Mouse (Mus musculus): ENCODE data around the gene Mamstr. TPM values are rescaled to one million over a fixed set of nuclear protein-coding genes. Genes with fewer than 3 reads are reported as not detected.

The Mamstr gene
- total and polyA plus RNA-seq, 3 experiments, result 3.8 to 11.3 (median 4.0) TPM

DNA sequence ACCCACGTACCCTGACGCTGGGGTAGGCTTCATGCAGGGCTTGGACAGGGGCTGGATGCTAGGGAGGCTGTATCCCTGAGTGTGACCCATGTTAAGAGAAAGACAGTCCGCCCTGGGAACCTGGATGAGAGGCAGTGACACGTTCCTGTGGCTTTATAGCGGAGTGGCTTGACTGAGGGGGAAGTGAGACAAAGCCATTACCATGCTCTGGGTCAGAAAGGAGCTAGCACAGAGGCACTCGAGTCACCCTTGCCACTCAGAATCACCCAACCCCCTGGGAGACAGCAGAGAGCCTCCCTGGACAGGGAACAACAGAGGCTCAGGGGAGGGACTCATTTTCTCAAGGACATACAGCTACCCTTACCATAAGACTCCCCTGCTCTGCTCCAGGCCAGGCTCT is 49.3 kb downstream of the Mamstr start:
- Histone ChIP-seq H3K4me1 (ENCODE audit: control insufficient read depth, insufficient read depth, low read length) (peaks cover 1% of the 10 kb centered on the region; the same call in 1 of the 2 replicates), H3K27me3 (ENCODE audit: control insufficient read depth, insufficient read depth, low read length) (no peaks in the 10 kb centered on the region), H3K27ac (no peak overlapping the region), H3K4me3 (no peak overlapping the region), H3K9ac (ENCODE audit: low read depth, low read length) (no peak overlapping the region), H3K79me2 (replicated peaks; ENCODE audit: control insufficient read depth, insufficient read depth, low read length) (no peaks in the 10 kb centered on the region), H3K36me3 (ENCODE audit: control insufficient read depth, insufficient read depth, low read length) (no peaks in the 10 kb centered on the region)
- no peak for TF ChIP-seq POLR2A (IDR thresholded peaks at IDR 0.05; ENCODE audit: insufficient read depth, low read depth, low read length)
- no peak for TF ChIP-seq EP300 (IDR thresholded peaks at IDR 0.05; ENCODE audit: insufficient read depth, low read depth, low read length)
- no peak for TF ChIP-seq CTCF (IDR thresholded peaks at IDR 0.05)
- WGBS, result 80% methylated on average over 6 of the region's 6 CpGs
- intact Hi-C loops (cut with DNase I), result loop anchor here (10.0 kb wide), 1 partner anchor 134 kb away; the partner anchor contains the start of gene Hsd17b14
- no peak for DNase-seq

DNA sequence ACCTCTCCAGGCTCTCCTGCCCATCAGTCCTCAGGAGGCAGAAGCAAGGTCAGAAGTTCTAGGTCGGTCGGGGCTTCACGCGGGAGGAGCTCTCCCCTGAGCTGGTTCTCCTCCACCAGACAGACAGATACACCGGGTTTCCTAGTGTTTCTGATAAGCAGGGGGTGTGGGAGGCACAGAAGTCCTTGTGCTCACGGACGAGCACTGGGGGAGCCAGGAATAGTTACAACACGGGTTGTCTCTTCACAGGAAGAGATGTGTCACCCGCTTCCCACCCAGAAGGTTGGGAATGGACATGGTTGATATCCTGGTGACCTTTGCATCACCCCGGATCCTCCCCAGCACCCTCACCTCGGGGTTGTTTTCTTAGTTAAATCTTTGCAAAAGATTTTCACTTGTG is 50.0 kb downstream of the Mamstr start:
- intact Hi-C loops (cut with DNase I), result loop anchor here (10.0 kb wide), 1 partner anchor 135 kb away; the partner anchor contains the start of gene Hsd17b14
- H3K4me3 ChIP-seq, result no peak overlapping the region
- no peaks in the 10 kb centered on the region for H3K27me3 ChIP-seq (ENCODE audit: control insufficient read depth, insufficient read depth, low read length)
- no peaks in the 10 kb centered on the region for H3K36me3 ChIP-seq (ENCODE audit: control insufficient read depth, insufficient read depth, low read length)
- 14% methylated on average over 11 of the region's 11 CpGs for WGBS
- TF ChIP-seq POLR2A (IDR thresholded peaks at IDR 0.05; ENCODE audit: insufficient read depth, low read depth, low read length), result no peak
- no peak for TF ChIP-seq CTCF (IDR thresholded peaks at IDR 0.05)
- no peak for TF ChIP-seq EP300 (IDR thresholded peaks at IDR 0.05; ENCODE audit: insufficient read depth, low read depth, low read length)
- H3K9ac ChIP-seq (ENCODE audit: low read depth, low read length), result no peak overlapping the region
- H3K4me1 ChIP-seq (ENCODE audit: control insufficient read depth, insufficient read depth, low read length), result peaks cover 1% of the 10 kb centered on the region; the same call in 1 of the 2 replicates
- no peaks in the 10 kb centered on the region for H3K79me2 ChIP-seq (replicated peaks; ENCODE audit: control insufficient read depth, insufficient read depth, low read length)
- H3K27ac ChIP-seq, result no peak overlapping the region
- DNase-seq, result no peak

DNA sequence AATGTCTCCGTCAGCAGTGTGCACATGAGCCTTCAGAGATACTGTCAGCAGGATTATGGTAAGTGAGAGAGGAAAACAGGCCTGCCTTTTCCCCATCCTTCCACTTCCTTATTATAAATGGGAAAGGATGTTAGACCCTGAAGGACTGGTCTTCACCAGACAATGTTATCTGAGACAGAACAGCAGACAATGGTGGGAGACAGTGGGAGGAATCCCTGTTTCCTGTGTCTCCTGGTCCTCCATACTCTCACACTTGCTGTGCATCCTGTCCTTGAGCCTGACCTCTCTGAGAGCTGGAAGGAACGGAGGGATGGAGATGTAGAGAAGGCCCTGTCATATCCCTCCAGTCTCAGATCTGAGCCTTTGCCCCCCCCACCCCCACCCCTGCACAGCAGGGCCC is 52.6 kb downstream of the Mamstr start:
- peaks cover 1% of the 10 kb centered on the region; the same call in 1 of the 2 replicates for H3K4me1 ChIP-seq (ENCODE audit: control insufficient read depth, insufficient read depth, low read length)
- no peak for TF ChIP-seq CTCF (IDR thresholded peaks at IDR 0.05)
- TF ChIP-seq EP300 (IDR thresholded peaks at IDR 0.05; ENCODE audit: insufficient read depth, low read depth, low read length), result no peak
- intact Hi-C loops (cut with DNase I), result no loop called here
- H3K4me3 ChIP-seq, result no peak overlapping the region
- no peaks in the 10 kb centered on the region for H3K79me2 ChIP-seq (replicated peaks; ENCODE audit: control insufficient read depth, insufficient read depth, low read length)
- no peak for DNase-seq
- no peak overlapping the region for H3K9ac ChIP-seq (ENCODE audit: low read depth, low read length)
- no peaks in the 10 kb centered on the region for H3K27me3 ChIP-seq (ENCODE audit: control insufficient read depth, insufficient read depth, low read length)
- no peak overlapping the region for H3K27ac ChIP-seq
- 76% methylated on average over 2 of the region's 2 CpGs for WGBS
- H3K36me3 ChIP-seq (ENCODE audit: control insufficient read depth, insufficient read depth, low read length), result no peaks in the 10 kb centered on the region

DNA sequence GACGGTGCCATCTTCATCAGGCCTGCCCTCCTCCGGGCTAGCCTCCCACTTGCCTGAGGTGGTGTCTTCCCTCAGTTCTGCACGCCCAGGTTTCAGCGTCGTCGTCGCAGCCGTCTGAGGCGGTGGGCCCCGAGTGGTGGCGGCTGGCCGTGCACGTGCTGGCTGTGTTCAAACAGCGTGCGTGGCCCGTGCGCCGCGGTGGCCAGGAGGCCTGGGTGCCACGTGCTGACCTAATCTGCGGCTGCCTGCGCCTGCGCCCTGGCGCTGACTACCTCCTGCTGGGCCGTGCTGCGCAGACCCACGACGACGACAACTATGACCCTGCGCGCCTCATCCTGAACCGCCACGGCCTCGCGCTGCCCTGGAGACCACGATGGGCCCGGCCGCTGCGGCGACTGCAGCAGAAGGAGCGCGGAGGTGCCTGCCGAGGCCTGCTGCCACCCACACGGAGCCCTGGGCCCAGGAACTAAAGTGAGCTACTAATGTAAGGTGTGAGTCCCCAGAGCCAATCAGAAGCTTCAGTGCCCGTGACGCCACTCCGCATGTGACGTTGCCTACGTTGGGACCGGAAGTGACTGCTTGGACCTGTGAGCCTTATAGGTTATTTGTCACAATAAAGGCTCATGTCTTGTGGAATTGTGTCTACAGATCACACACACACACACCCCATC is 54.3 kb downstream of the Mamstr start, which contains the start of gene Sec1:
Gene Sec1, minus strand, starts transcription at position 482 of the 671 bp plus-strand sequence.
- Histone ChIP-seq H3K79me2 (replicated peaks; ENCODE audit: control insufficient read depth, insufficient read depth, low read length) (no peaks in the 10 kb centered on the region), H3K4me3 (no peak within 1 kb of the TSS), H3K27me3 (ENCODE audit: control insufficient read depth, insufficient read depth, low read length) (no peaks in the 10 kb centered on the region), H3K36me3 (ENCODE audit: control insufficient read depth, insufficient read depth, low read length) (no peaks in the 10 kb centered on the region), H3K9ac (ENCODE audit: low read depth, low read length) (no peak within 1 kb of the TSS), H3K4me1 (ENCODE audit: control insufficient read depth, insufficient read depth, low read length) (peaks cover 1% of the 10 kb centered on the region; the same call in 1 of the 2 replicates), H3K27ac (no peak within 1 kb of the TSS)
- intact Hi-C loops (cut with DNase I), result no loop called here
- DNase-seq, result no peak
- TF ChIP-seq POLR2A (IDR thresholded peaks at IDR 0.05; ENCODE audit: insufficient read depth, low read depth, low read length), result no peak
- no peak for TF ChIP-seq CTCF (IDR thresholded peaks at IDR 0.05)
- 91% methylated on average over 50 of the region's 50 CpGs for WGBS

DNA sequence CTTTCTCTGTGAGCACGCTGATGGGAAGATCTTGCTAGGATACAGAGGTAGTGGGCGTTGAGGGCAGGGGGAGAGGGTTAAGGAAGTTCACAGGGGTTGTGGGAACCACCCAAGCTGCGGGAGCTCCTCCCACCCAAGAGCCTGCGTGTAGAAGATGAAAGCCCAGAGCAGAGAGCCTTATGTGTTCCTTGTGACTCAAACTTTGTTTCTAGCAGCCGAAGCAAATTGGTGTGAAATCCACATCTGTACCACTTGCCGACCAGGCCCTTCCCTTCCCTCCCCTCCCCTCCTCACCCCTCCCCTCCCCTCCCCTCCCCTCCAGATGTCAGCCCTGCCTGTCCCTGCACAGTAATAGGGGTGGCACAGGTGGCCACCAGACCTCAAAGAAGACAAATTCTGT is 55.3 kb downstream of the Mamstr start:
- Histone ChIP-seq H3K27me3 (ENCODE audit: control insufficient read depth, insufficient read depth, low read length) (0 out of 2 replicates have a peak, but pooled peaks cover 3% of the 10 kb centered on the region), H3K4me1 (ENCODE audit: control insufficient read depth, insufficient read depth, low read length) (0 out of 2 replicates have a peak, but pooled peaks cover 1% of the 10 kb centered on the region), H3K9ac (ENCODE audit: low read depth, low read length) (no peak overlapping the region), H3K4me3 (no peak overlapping the region), H3K36me3 (ENCODE audit: control insufficient read depth, insufficient read depth, low read length) (no peaks in the 10 kb centered on the region), H3K79me2 (replicated peaks; ENCODE audit: control insufficient read depth, insufficient read depth, low read length) (no peaks in the 10 kb centered on the region), H3K27ac (no peak overlapping the region)
- no peak for TF ChIP-seq POLR2A (IDR thresholded peaks at IDR 0.05; ENCODE audit: insufficient read depth, low read depth, low read length)
- no peak for TF ChIP-seq EP300 (IDR thresholded peaks at IDR 0.05; ENCODE audit: insufficient read depth, low read depth, low read length)
- TF ChIP-seq CTCF (IDR thresholded peaks at IDR 0.05), result no peak
- WGBS, result 30% methylated on average over 6 of the region's 6 CpGs
- no peak for DNase-seq
- intact Hi-C loops (cut with DNase I), result no loop called here

Other genes with a start within 250 kb of the Mamstr start
Only the 30 nearest of the 36 such genes appear.
- gene Gys1, start 205.1 kb upstream of the Mamstr start, total RNA-seq (2021), result 100 to 1,000 TPM in 1 of 2 experiments, 10 to 100 TPM in 1; 96.9 to 115 TPM
- 111 and 135 TPM in 2 replicates for gene Gys1, start 205.1 kb upstream of the Mamstr start, polyA plus RNA-seq (2012; rRNA removed)
- gene Ruvbl2, start 201.9 kb upstream of the Mamstr start, total RNA-seq (2021), result 10 to 100 TPM; 26.5 to 26.9 TPM
- gene Ruvbl2, start 201.9 kb upstream of the Mamstr start, polyA plus RNA-seq (2012; rRNA removed), result 32.7 and 33.5 TPM in 2 replicates
- 100 to 1,000 TPM; 213 to 308 TPM for gene Ftl1, start 180.1 kb upstream of the Mamstr start, total RNA-seq (2021)
- gene Ftl1, start 180.1 kb upstream of the Mamstr start, polyA plus RNA-seq (2012; rRNA removed), result 505 and 903 TPM in 2 replicates
- gene Bax, start 173.1 kb upstream of the Mamstr start, total RNA-seq (2021), result 10 to 100 TPM; 21.9 to 25.9 TPM
- gene Bax, start 173.1 kb upstream of the Mamstr start, polyA plus RNA-seq (2012; rRNA removed), result 46.6 and 47.2 TPM in 2 replicates
- not detected for gene Tulp2, start 158.1 kb upstream of the Mamstr start, total RNA-seq (2021)
- gene Tulp2, start 158.1 kb upstream of the Mamstr start, polyA plus RNA-seq (2012; rRNA removed), result 0.20 and 0.27 TPM in 2 replicates
- gene Gm45808, start 153.2 kb upstream of the Mamstr start, total RNA-seq (2021), result 1 to 10 TPM; 4.8 to 8.1 TPM
- gene Gm45808, start 153.2 kb upstream of the Mamstr start, polyA plus RNA-seq (2012; rRNA removed), result 1.6 and 2.5 TPM in 2 replicates
- 1 to 10 TPM; 8.2 to 8.9 TPM for gene Dhdh, start 151.2 kb upstream of the Mamstr start, total RNA-seq (2021)
- 6.4 and 10.1 TPM in 2 replicates for gene Dhdh, start 151.2 kb upstream of the Mamstr start, polyA plus RNA-seq (2012; rRNA removed)
- 100 to 1,000 TPM; 132 to 152 TPM for gene Nucb1, start 129.6 kb upstream of the Mamstr start, total RNA-seq (2021)
- gene Nucb1, start 129.6 kb upstream of the Mamstr start, polyA plus RNA-seq (2012; rRNA removed), result 158 and 177 TPM in 2 replicates
- gene Ppp1r15a, start 113.7 kb upstream of the Mamstr start, total RNA-seq (2021), result 10 to 100 TPM; 27.3 to 29.6 TPM
- gene Ppp1r15a, start 113.7 kb upstream of the Mamstr start, polyA plus RNA-seq (2012; rRNA removed), result 20.9 and 36.0 TPM in 2 replicates
- 1 to 10 TPM; 2.9 to 3.2 TPM for gene Plekha4, start 113.6 kb upstream of the Mamstr start, total RNA-seq (2021)
- gene Plekha4, start 113.6 kb upstream of the Mamstr start, polyA plus RNA-seq (2012; rRNA removed), result 6.7 and 7.2 TPM in 2 replicates
- under 1 TPM in 1 of 2 experiments, not detected in 1; 0.76 TPM for gene Hsd17b14, start 85.1 kb upstream of the Mamstr start, total RNA-seq (2021)
- 0.45 and 0.47 TPM in 2 replicates for gene Hsd17b14, start 85.1 kb upstream of the Mamstr start, polyA plus RNA-seq (2012; rRNA removed)
- gene Bcat2, start 69.8 kb upstream of the Mamstr start, total RNA-seq (2021), result 100 to 1,000 TPM; 219 to 306 TPM
- gene Bcat2, start 69.8 kb upstream of the Mamstr start, polyA plus RNA-seq (2012; rRNA removed), result 142 and 198 TPM in 2 replicates
- gene Fgf21, start 24.5 kb upstream of the Mamstr start, total RNA-seq (2021), result not detected
- not detected in 2 replicates for gene Fgf21, start 24.5 kb upstream of the Mamstr start, polyA plus RNA-seq (2012; rRNA removed)
- gene Fut1, start 22.7 kb upstream of the Mamstr start, total RNA-seq (2021), result not detected
- gene Fut1, start 22.7 kb upstream of the Mamstr start, polyA plus RNA-seq (2012; rRNA removed), result 0.25 TPM in 1 of 2 replicates, not detected in the other
- gene Izumo1, start 18.2 kb upstream of the Mamstr start, total RNA-seq (2021), result under 1 TPM; 0.26 to 0.27 TPM
- gene Izumo1, start 18.2 kb upstream of the Mamstr start, polyA plus RNA-seq (2012; rRNA removed), result 0.29 and 0.70 TPM in 2 replicates
- 10 to 100 TPM; 25.0 to 25.5 TPM for gene Rasip1, start 12.5 kb upstream of the Mamstr start, total RNA-seq (2021)
- gene Rasip1, start 12.5 kb upstream of the Mamstr start, polyA plus RNA-seq (2012; rRNA removed), result 30.5 and 30.9 TPM in 2 replicates
- under 1 TPM; 0.50 to 0.60 TPM for gene Fut2, start 26.4 kb downstream of the Mamstr start, total RNA-seq (2021)
- gene Fut2, start 26.4 kb downstream of the Mamstr start, polyA plus RNA-seq (2012; rRNA removed), result 1.1 and 1.9 TPM in 2 replicates
- under 1 TPM; 0.18 to 0.26 TPM for gene Ntn5, start 44.0 kb downstream of the Mamstr start, total RNA-seq (2021)
- 0.47 TPM in 1 of 2 replicates, not detected in the other for gene Ntn5, start 44.0 kb downstream of the Mamstr start, polyA plus RNA-seq (2012; rRNA removed)
- under 1 TPM; 0.16 to 0.25 TPM for gene Sec1, start 54.4 kb downstream of the Mamstr start, total RNA-seq (2021)
- 0.16 and 0.41 TPM in 2 replicates for gene Sec1, start 54.4 kb downstream of the Mamstr start, polyA plus RNA-seq (2012; rRNA removed)
- 1 to 10 TPM; 5.2 to 6.8 TPM for gene Car11, start 59.9 kb downstream of the Mamstr start, total RNA-seq (2021)
- gene Car11, start 59.9 kb downstream of the Mamstr start, polyA plus RNA-seq (2012; rRNA removed), result 10.6 and 14.4 TPM in 2 replicates
- gene Dbp, start 65.1 kb downstream of the Mamstr start, total RNA-seq (2021), result 100 to 1,000 TPM in 1 of 2 experiments, 1 to 10 TPM in 1; 6.4 to 134 TPM
- gene Dbp, start 65.1 kb downstream of the Mamstr start, polyA plus RNA-seq (2012; rRNA removed), result 49.3 and 93.6 TPM in 2 replicates
- gene Rpl18, start 75.5 kb downstream of the Mamstr start, total RNA-seq (2021), result 100 to 1,000 TPM; 496 to 617 TPM
- 580 and 697 TPM in 2 replicates for gene Rpl18, start 75.5 kb downstream of the Mamstr start, polyA plus RNA-seq (2012; rRNA removed)
- gene Sphk2, start 78.0 kb downstream of the Mamstr start, total RNA-seq (2021), result 10 to 100 TPM; 15.9 to 18.2 TPM
- gene Sphk2, start 78.0 kb downstream of the Mamstr start, polyA plus RNA-seq (2012; rRNA removed), result 24.1 and 24.9 TPM in 2 replicates
- under 1 TPM; 0.13 to 0.34 TPM for gene Fam83e, start 81.2 kb downstream of the Mamstr start, total RNA-seq (2021)
- gene Fam83e, start 81.2 kb downstream of the Mamstr start, polyA plus RNA-seq (2012; rRNA removed), result 0.64 and 1.1 TPM in 2 replicates
- gene Spaca4, start 85.8 kb downstream of the Mamstr start, total RNA-seq (2021), result not detected
- not detected in 2 replicates for gene Spaca4, start 85.8 kb downstream of the Mamstr start, polyA plus RNA-seq (2012; rRNA removed)
- under 1 TPM in 1 of 2 experiments, not detected in 1; 0.14 TPM for gene Lmtk3, start 143.8 kb downstream of the Mamstr start, total RNA-seq (2021)
- gene Lmtk3, start 143.8 kb downstream of the Mamstr start, polyA plus RNA-seq (2012; rRNA removed), result 0.18 and 0.67 TPM in 2 replicates
- not detected for gene Sult2b1, start 144.7 kb downstream of the Mamstr start, total RNA-seq (2021)
- 0.08 TPM in 1 of 2 replicates, not detected in the other for gene Sult2b1, start 144.7 kb downstream of the Mamstr start, polyA plus RNA-seq (2012; rRNA removed)
- gene Cyth2, start 174.6 kb downstream of the Mamstr start, total RNA-seq (2021), result 10 to 100 TPM; 59.1 to 61.9 TPM
- 27.3 and 33.0 TPM in 2 replicates for gene Cyth2, start 174.6 kb downstream of the Mamstr start, polyA plus RNA-seq (2012; rRNA removed)
- under 1 TPM; 0.66 to 0.89 TPM for gene Kcnj14, start 184.8 kb downstream of the Mamstr start, total RNA-seq (2021)
- gene Kcnj14, start 184.8 kb downstream of the Mamstr start, polyA plus RNA-seq (2012; rRNA removed), result 0.78 and 35.7 TPM in 2 replicates
- 10 to 100 TPM; 11.8 to 13.1 TPM for gene Grwd1, start 191.0 kb downstream of the Mamstr start, total RNA-seq (2021)
- 9.1 and 9.4 TPM in 2 replicates for gene Grwd1, start 191.0 kb downstream of the Mamstr start, polyA plus RNA-seq (2012; rRNA removed)